Mouse (Mus musculus) heart, adult 18-20 months (tissue): ENCODE measurements around the gene Fam47c. TPM values are rescaled to one million over a fixed set of nuclear protein-coding genes. Genes with fewer than 3 reads are reported as not detected.

Experiments
- DNase-seq, 2 experiments: peaks; one replicate each; pipeline ENCODE4 v3.0.0; 2021 to 2022; ENCODE audit warnings: mixed read lengths in 1 of 2
- long read RNA-seq, 2 experiments: library from polyadenylated mRNA; stranded (forward); transcript quantifications; one replicate each; pipeline ENCODE4 v2.0.0; 2021
- total RNA-seq, 2 experiments: library from RNA; stranded (reverse); gene quantifications; 2 replicates each; pipeline ENCODE4 v1.2.3; 2021

Fam47c gene
- total RNA-seq, result not detected
- long read RNA-seq, experiment 1, result 0 reads
- long read RNA-seq, experiment 2, result 0 reads

- DNase-seq, result no peak
These were observed at the start of gene Fam47c for GRCm38 (mm10) chrX:78737463-78737862. Gene Fam47c (plus strand): TSS chrX:78737763.

- no peak for DNase-seq
These were observed 31.8 kb downstream of the Fam47c start for GRCm38 (mm10) chrX:78769408-78769807.

- DNase-seq, result no peak
These were observed 39.5 kb downstream of the Fam47c start for GRCm38 (mm10) chrX:78777078-78777477.

Other genes with a start within 250 kb of the Fam47c start
- gene Prrg1, start 153.9 kb upstream of the Fam47c start, total RNA-seq, result 10 to 100 TPM in 1 of 2 experiments, 1 to 10 TPM in 1; 7.5 to 10.8 TPM